ENCODE assay signal across 14 mouse cellular contexts in genomic region chr3:98101541-98101940, GRCm38 (mm10). TPM values are rescaled to one million over a fixed set of nuclear protein-coding genes. Genes with fewer than 3 reads are reported as not detected.
A peak's percentile ranks its signal among the peaks of the same experiment; 100 is the strongest.
DNase-seq lines count a peak whose midpoint lies in the region; ATAC-seq lines count a peak whose summit lies in the region.
"Had no signal": no experiment of that assay in that cellular context is flagged by ENCODE, and none has a peak within 500 bp of the region (broad histone marks: within the 10 kb centered on the region; RNA-seq: fewer than 3 reads in every experiment).

No protein-coding gene starts in this region.

- peak; percentile 51 for DNase-seq in kidney, postnatal 14 days
- no peak for DNase-seq in kidney, adult 8-10 months
- DNase-seq in Muller cell, postnatal 12 days (ENCODE audit: inconsistent ontology term): peak; percentile 67
- peak; percentile 66 for DNase-seq in embryo, embryonic 11 days
- DNase-seq in kidney, postnatal 36 days: peak; percentile 23 to 35
- no peak for DNase-seq in frontal cortex, postnatal 14 days (ENCODE audit: low spot score in 2 of 2)
- DNase-seq in left cerebral cortex, postnatal 10 days (ENCODE audit: extremely low spot score in 1 of 2, low spot score in 2 of 2): no peak
- DNase-seq: adrenal gland, postnatal 25 days; cerebellum, adult 11-12 months; left cerebral cortex, postnatal 4 days; spleen, adult 18-20 months had no signal

- no peak for ATAC-seq in CD4-positive, CD25-positive, alpha-beta regulatory T cell, adult 4 months

- intact Hi-C loops in left cerebral cortex, postnatal 10 days (cut with DNase I): no loop called here

RNA-seq across cellular contexts. Expression of gene Adam30, which starts 58.9 kb away (rescaled TPM):
- not detected for polyA plus RNA-seq in CD4-positive, CD25-positive, alpha-beta regulatory T cell, adult 4 months (2017; shearing (Covaris generic))
- total RNA-seq in left cerebral cortex, postnatal 10 days (2021): not detected
- total RNA-seq: adrenal gland, postnatal 25 days; left cerebral cortex, postnatal 4 days had no signal
- polyA plus RNA-seq: frontal cortex, adult 2 months; midbrain, embryonic 10.5 days had no signal

Comparison
In these comparisons a context has a peak if more than half of its experiments do, and no peak if none do; other contexts are left out.
1. DNase-seq: peak in kidney, postnatal 14 days (single experiment), Muller cell, postnatal 12 days (single experiment), embryo, embryonic 11 days (single experiment) and kidney, postnatal 36 days (2 of 2); none in kidney, adult 8-10 months (0 of 2), frontal cortex, postnatal 14 days (0 of 2) and left cerebral cortex, postnatal 10 days (0 of 2).